In the genomic region with DNA sequence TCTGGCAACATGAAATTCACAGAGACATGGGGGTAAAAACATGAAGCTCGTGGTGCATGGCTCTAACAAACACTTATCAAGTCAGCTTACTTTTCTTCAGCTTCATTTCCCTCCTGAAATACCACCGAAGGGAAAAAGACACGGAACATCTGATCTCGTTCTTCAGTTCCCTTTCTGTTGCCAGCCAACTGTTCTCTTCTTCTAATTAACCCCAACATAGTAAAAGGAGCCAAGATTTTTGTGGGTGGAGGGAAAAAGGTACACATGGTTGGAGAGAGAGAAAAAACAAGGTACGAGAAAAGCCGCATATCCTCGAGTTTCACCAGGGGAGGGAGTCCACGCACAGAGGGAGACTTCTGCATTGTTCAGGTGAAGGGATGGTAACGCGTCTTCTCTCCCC, we compare ENCODE assay signal across 17 mouse cellular contexts. TPM values are rescaled to one million over a fixed set of nuclear protein-coding genes. Genes with fewer than 3 reads are reported as not detected.
"Had no signal": no experiment of that assay in that cellular context is flagged by ENCODE, and none has a peak within 500 bp of the region (broad histone marks: within the 10 kb centered on the region; RNA-seq: fewer than 3 reads in every experiment).

No protein-coding gene starts in this region.

- H3K4me2 ChIP-seq: limb, embryonic 13.5 days; midbrain, embryonic 12.5 days; neural tube, embryonic 13.5 days; stomach, embryonic 15.5 days had no signal

- DNase-seq: kidney, postnatal 36 days; layer of hippocampus, postnatal 36 days; lung, adult 18-20 months; retina, postnatal 1 day; thymus, postnatal 36 days had no signal

- H3K9me3 ChIP-seq: limb, embryonic 13.5 days; midbrain, embryonic 12.5 days; neural tube, embryonic 13.5 days; stomach, embryonic 15.5 days had no signal

- H3K9ac ChIP-seq: limb, embryonic 13.5 days; liver, embryonic 14.5 days; midbrain, embryonic 12.5 days; neural tube, embryonic 13.5 days; stomach, embryonic 15.5 days had no signal

- ATAC-seq: midbrain, embryonic 16.5 days had no signal

- H3K4me3 ChIP-seq: limb, embryonic 13.5 days; midbrain, embryonic 12.5 days; neural tube, embryonic 13.5 days; stomach, embryonic 15.5 days had no signal

- H3K36me3 ChIP-seq: limb, embryonic 13.5 days; midbrain, embryonic 12.5 days; neural tube, embryonic 13.5 days; stomach, embryonic 15.5 days had no signal

- H3K4me1 ChIP-seq: midbrain, embryonic 12.5 days; stomach, embryonic 15.5 days had no signal

- H3K27ac ChIP-seq: kidney, postnatal 0 days; limb, embryonic 13.5 days; liver, embryonic 14.5 days; midbrain, embryonic 12.5 days; neural tube, embryonic 13.5 days; stomach, embryonic 15.5 days had no signal

- H3K27me3 ChIP-seq: neural tube, embryonic 13.5 days had no signal

RNA-seq across cellular contexts. Expression of gene Akain1, which starts 32.0 kb away (rescaled TPM):
- total RNA-seq: megakaryocyte-erythroid progenitor cell, adult 5-6 weeks had no signal
- polyA plus RNA-seq: kidney, postnatal 0 days; limb, embryonic 13.5 days; liver, adult 2 months; liver, embryonic 14.5 days; lung, embryonic 16.5 days; midbrain, embryonic 12.5 days; spleen, adult 2 months; stomach, embryonic 15.5 days; thymus, postnatal 0 days had no signal
